Mouse (Mus musculus): ENCODE measurements around the gene Spata13. TPM values are rescaled to one million over a fixed set of nuclear protein-coding genes. Genes with fewer than 3 reads are reported as not detected.
A peak's percentile ranks its signal among the peaks of the same experiment; 100 is the strongest.

Spata13 gene
- polyA plus RNA-seq (2015; fragmentation: Nextera tagmentation; extraction: Ambion mirVana), result 13.7 and 14.0 TPM in 2 replicates

- WGBS (ENCODE audit: insufficient replicate concordance), result under 1% methylated on average over 44 of the region's 50 CpGs
- peak within 1 kb of the TSS; percentile 83 for H3K9ac ChIP-seq (replicated peaks)
- TF ChIP-seq CTCF (IDR thresholded peaks at IDR 0.05; ENCODE audit: low read depth) (peak; percentile 18), EP300 (IDR thresholded peaks at IDR 0.05; ENCODE audit: low read depth) (no peak)
- DNase-seq (peak; percentile 95), ATAC-seq (peak; percentile 89)
- H3K27me3 ChIP-seq (ENCODE audit: insufficient read depth, low read length), result peaks cover 7% of the 10 kb centered on the region; the same call in 1 of the 2 replicates
- peak within 1 kb of the TSS; percentile 81 for H3K27ac ChIP-seq (ENCODE audit: low read depth)
- H3K9me3 ChIP-seq (ENCODE audit: low read length), result no peaks in the 10 kb centered on the region
- H3K4me3 ChIP-seq (ENCODE audit: low read depth, low read length), result peak within 1 kb of the TSS; percentile 86
- peaks cover 6% of the 10 kb centered on the region for H3K36me3 ChIP-seq (replicated peaks; ENCODE audit: insufficient read depth, low read length)
- peaks cover 34% of the 10 kb centered on the region for H3K4me1 ChIP-seq (ENCODE audit: insufficient read depth)
- H3K4me2 ChIP-seq (ENCODE audit: low read depth, low read length), result peak within 1 kb of the TSS; percentile 97
These were observed at the start of gene Spata13 for GRCm38 (mm10) chr14:60633961-60634864. Spata13 (plus strand) TSS chr14:60634001.

- WGBS (ENCODE audit: insufficient replicate concordance), result 62% methylated on average over 15 of the region's 15 CpGs
- H3K9me3 ChIP-seq (ENCODE audit: low read length), result no peaks in the 10 kb centered on the region
- no peak overlapping the region for H3K27ac ChIP-seq (ENCODE audit: low read depth)
- H3K36me3 ChIP-seq (replicated peaks; ENCODE audit: insufficient read depth, low read length), result no peaks in the 10 kb centered on the region
- TF ChIP-seq CTCF (IDR thresholded peaks at IDR 0.05; ENCODE audit: low read depth), result no peak
- TF ChIP-seq EP300 (IDR thresholded peaks at IDR 0.05; ENCODE audit: low read depth), result no peak
- no peak overlapping the region for H3K4me3 ChIP-seq (ENCODE audit: low read depth, low read length)
- H3K4me2 ChIP-seq (ENCODE audit: low read depth, low read length), result no peak overlapping the region
- ATAC-seq, result no peak
- H3K4me1 ChIP-seq (ENCODE audit: insufficient read depth), result no peaks in the 10 kb centered on the region
- H3K9ac ChIP-seq (replicated peaks), result no peak overlapping the region
- H3K27me3 ChIP-seq (ENCODE audit: insufficient read depth, low read length), result no peaks in the 10 kb centered on the region
- DNase-seq, result no peak
These were observed 46.9 kb upstream of the Spata13 start for GRCm38 (mm10) chr14:60586687-60587453.

- WGBS (ENCODE audit: insufficient replicate concordance), result 58% methylated on average over 2 of the region's 2 CpGs
These were observed 44.8 kb upstream of the Spata13 start for GRCm38 (mm10) chr14:60589001-60589400.

GRCm38 (mm10) chr14:60592339-60592738, 41.5 kb upstream of the Spata13 start:
- DNase-seq (no peak), ATAC-seq (no peak)
- WGBS (ENCODE audit: insufficient replicate concordance), result 45% methylated on average over 5 of the region's 5 CpGs
- TF ChIP-seq CTCF (IDR thresholded peaks at IDR 0.05; ENCODE audit: low read depth) (no peak), EP300 (IDR thresholded peaks at IDR 0.05; ENCODE audit: low read depth) (no peak)
- Histone ChIP-seq H3K9me3 (ENCODE audit: low read length) (no peaks in the 10 kb centered on the region), H3K4me1 (ENCODE audit: insufficient read depth) (no peaks in the 10 kb centered on the region), H3K4me3 (ENCODE audit: low read depth, low read length) (no peak overlapping the region), H3K27ac (ENCODE audit: low read depth) (no peak overlapping the region), H3K4me2 (ENCODE audit: low read depth, low read length) (no peak overlapping the region), H3K36me3 (replicated peaks; ENCODE audit: insufficient read depth, low read length) (no peaks in the 10 kb centered on the region), H3K27me3 (ENCODE audit: insufficient read depth, low read length) (no peaks in the 10 kb centered on the region), H3K9ac (replicated peaks) (no peak overlapping the region)

More at GRCm38 (mm10) chr14:60589001-60589400, 44.8 kb upstream of the Spata13 start:
- no peaks in the 10 kb centered on the region for H3K4me1 ChIP-seq (ENCODE audit: insufficient read depth)
- H3K9ac ChIP-seq (replicated peaks), result no peak overlapping the region
- TF ChIP-seq CTCF (IDR thresholded peaks at IDR 0.05; ENCODE audit: low read depth), result no peak
- TF ChIP-seq EP300 (IDR thresholded peaks at IDR 0.05; ENCODE audit: low read depth), result no peak
- ATAC-seq, result no peak
- H3K4me3 ChIP-seq (ENCODE audit: low read depth, low read length), result no peak overlapping the region
- no peak overlapping the region for H3K27ac ChIP-seq (ENCODE audit: low read depth)
- H3K36me3 ChIP-seq (replicated peaks; ENCODE audit: insufficient read depth, low read length), result no peaks in the 10 kb centered on the region
- no peak overlapping the region for H3K4me2 ChIP-seq (ENCODE audit: low read depth, low read length)
- H3K9me3 ChIP-seq (ENCODE audit: low read length), result no peaks in the 10 kb centered on the region
- no peak for DNase-seq
- no peaks in the 10 kb centered on the region for H3K27me3 ChIP-seq (ENCODE audit: insufficient read depth, low read length)

- WGBS (ENCODE audit: insufficient replicate concordance), result 23% methylated on average over 7 of the region's 7 CpGs
- TF ChIP-seq EP300 (IDR thresholded peaks at IDR 0.05; ENCODE audit: low read depth), result no peak
- no peak for TF ChIP-seq CTCF (IDR thresholded peaks at IDR 0.05; ENCODE audit: low read depth)
- H3K9me3 ChIP-seq (ENCODE audit: low read length), result no peaks in the 10 kb centered on the region
- no peaks in the 10 kb centered on the region for H3K27me3 ChIP-seq (ENCODE audit: insufficient read depth, low read length)
- no peak overlapping the region for H3K4me2 ChIP-seq (ENCODE audit: low read depth, low read length)
- no peaks in the 10 kb centered on the region for H3K36me3 ChIP-seq (replicated peaks; ENCODE audit: insufficient read depth, low read length)
- ATAC-seq (no peak), DNase-seq (no peak)
- no peak overlapping the region for H3K9ac ChIP-seq (replicated peaks)
- H3K4me1 ChIP-seq (ENCODE audit: insufficient read depth), result no peaks in the 10 kb centered on the region
- no peak overlapping the region for H3K4me3 ChIP-seq (ENCODE audit: low read depth, low read length)
- no peak overlapping the region for H3K27ac ChIP-seq (ENCODE audit: low read depth)
These were observed 41.0 kb upstream of the Spata13 start for GRCm38 (mm10) chr14:60592822-60593221.

- Histone ChIP-seq H3K27me3 (ENCODE audit: insufficient read depth, low read length) (no peaks in the 10 kb centered on the region), H3K36me3 (replicated peaks; ENCODE audit: insufficient read depth, low read length) (no peaks in the 10 kb centered on the region), H3K27ac (ENCODE audit: low read depth) (no peak overlapping the region), H3K9ac (replicated peaks) (no peak overlapping the region), H3K9me3 (ENCODE audit: low read length) (no peaks in the 10 kb centered on the region), H3K4me2 (ENCODE audit: low read depth, low read length) (no peak overlapping the region), H3K4me1 (ENCODE audit: insufficient read depth) (no peaks in the 10 kb centered on the region; the same call in 1 of the 2 replicates), H3K4me3 (ENCODE audit: low read depth, low read length) (no peak overlapping the region)
- TF ChIP-seq EP300 (IDR thresholded peaks at IDR 0.05; ENCODE audit: low read depth) (no peak), CTCF (IDR thresholded peaks at IDR 0.05; ENCODE audit: low read depth) (no peak)
- ATAC-seq (no peak), DNase-seq (no peak)
- 33% methylated on average over 4 of the region's 4 CpGs for WGBS (ENCODE audit: insufficient replicate concordance)
These were observed 36.2 kb upstream of the Spata13 start for GRCm38 (mm10) chr14:60597571-60597970.
